Mouse (Mus musculus): ENCODE results near the gene Heca. TPM values are rescaled to one million over a fixed set of nuclear protein-coding genes. Genes with fewer than 3 reads are reported as not detected.
"Not testable (repeated sequence)": the region's sequence is repeated elsewhere in the genome, so short reads cannot be mapped to it uniquely, and the experiment has no call there.

Gene Heca
- polyA plus RNA-seq, 1 experiment from 2014 or later: 5.0 TPM

DNA sequence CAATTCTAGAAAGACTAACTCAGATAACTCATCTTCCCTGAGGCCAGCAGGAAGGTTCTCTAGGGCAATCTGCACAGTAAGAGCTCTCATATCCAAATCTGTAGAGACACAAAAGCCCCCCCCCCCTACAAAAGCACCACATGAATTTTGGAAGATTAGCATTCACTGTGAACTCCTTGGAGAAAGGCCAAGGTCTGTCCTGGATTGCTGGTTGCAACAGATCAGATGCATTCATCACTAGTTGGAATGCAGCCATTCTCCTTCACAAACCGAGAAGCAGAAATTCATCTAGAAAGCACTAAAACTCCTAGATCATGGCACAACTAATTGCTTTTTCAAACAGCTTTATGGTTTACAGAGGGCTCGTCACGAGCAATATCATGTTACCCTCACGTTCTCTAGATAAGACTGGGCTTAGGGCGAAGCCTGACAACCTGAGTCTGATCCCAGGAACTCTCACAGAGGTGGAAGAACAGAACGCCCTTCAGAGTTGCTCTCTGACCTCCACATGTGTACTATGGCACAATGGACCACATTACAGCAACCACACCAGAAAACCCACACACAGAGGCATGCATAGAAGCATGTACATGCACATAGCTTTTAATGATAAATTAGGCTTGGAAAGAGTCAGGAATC is 17.3 kb downstream of the Heca start:
- 20% methylated on average over 6 of the region's 6 CpGs for WGBS
- Histone ChIP-seq H3K9me3 (replicated peaks; ENCODE audit: low read length) (no peaks in the 10 kb centered on the region), H3K27ac (no peak overlapping the region; the same call in 1 of the 2 replicates), H3K4me3 (replicated peaks; ENCODE audit: low read depth, low read length) (no peak overlapping the region), H3K36me3 (ENCODE audit: insufficient read depth, low read length) (no peaks in the 10 kb centered on the region), H3K4me1 (replicated peaks; ENCODE audit: insufficient read depth, low read length) (no peaks in the 10 kb centered on the region), H3K27me3 (ENCODE audit: insufficient read depth, low read length) (no peaks in the 10 kb centered on the region), H3K9ac (ENCODE audit: low read depth, low read length) (no peak overlapping the region), H3K4me2 (ENCODE audit: low read length) (no peak overlapping the region)
- ATAC-seq (replicated peaks; ENCODE audit: low FRiP score, low read depth) (no peak), DNase-seq (ENCODE audit: low spot score) (peak; percentile 67)
- TF ChIP-seq CTCF (IDR thresholded peaks at IDR 0.05; ENCODE audit: low read depth): no peak

DNA sequence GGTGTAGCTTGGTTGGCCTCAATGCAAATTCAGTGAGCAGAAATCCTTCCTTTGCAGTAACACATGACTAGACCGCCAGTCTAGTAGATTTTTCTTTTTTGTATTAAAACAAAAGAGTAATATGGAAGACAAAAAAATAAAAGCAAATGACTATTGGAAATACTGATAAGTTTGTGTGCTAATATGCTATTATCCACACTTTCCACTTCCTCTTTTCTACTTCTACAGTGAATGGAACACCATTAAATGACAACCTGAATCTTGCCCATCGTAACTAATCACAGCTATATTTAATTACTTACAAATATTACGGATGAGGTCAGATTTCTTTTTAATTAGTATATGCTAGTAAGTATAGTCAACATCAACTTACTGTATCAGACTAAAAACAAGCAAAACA is 22.7 kb downstream of the Heca start:
- ATAC-seq (replicated peaks; ENCODE audit: low FRiP score, low read depth): no peak
- Histone ChIP-seq H3K4me2 (ENCODE audit: low read length) (no peak overlapping the region), H3K27ac (no peak overlapping the region), H3K27me3 (ENCODE audit: insufficient read depth, low read length) (no peaks in the 10 kb centered on the region), H3K9me3 (replicated peaks; ENCODE audit: low read length) (no peaks in the 10 kb centered on the region), H3K4me3 (replicated peaks; ENCODE audit: low read depth, low read length) (no peak overlapping the region), H3K36me3 (ENCODE audit: insufficient read depth, low read length) (no peaks in the 10 kb centered on the region), H3K9ac (ENCODE audit: low read depth, low read length) (no peak overlapping the region), H3K4me1 (replicated peaks; ENCODE audit: insufficient read depth, low read length) (no peaks in the 10 kb centered on the region)
- DNase-seq (ENCODE audit: low spot score): no peak
- TF ChIP-seq CTCF (IDR thresholded peaks at IDR 0.05; ENCODE audit: low read depth): no peak
- WGBS: 93% methylated on average over 3 of the region's 3 CpGs

GRCm38 (mm10) chr10:17924166-17924565 is 23.7 kb downstream of the Heca start:
- ATAC-seq (replicated peaks; ENCODE audit: low FRiP score, low read depth) (no peak), DNase-seq (ENCODE audit: low spot score) (no peak)
- Histone ChIP-seq H3K9me3 (replicated peaks; ENCODE audit: low read length) (no peaks in the 10 kb centered on the region), H3K9ac (ENCODE audit: low read depth, low read length) (no peak overlapping the region), H3K4me2 (ENCODE audit: low read length) (no peak overlapping the region), H3K4me3 (replicated peaks; ENCODE audit: low read depth, low read length) (no peak overlapping the region), H3K27ac (no peak overlapping the region), H3K36me3 (ENCODE audit: insufficient read depth, low read length) (no peaks in the 10 kb centered on the region), H3K27me3 (ENCODE audit: insufficient read depth, low read length) (no peaks in the 10 kb centered on the region), H3K4me1 (replicated peaks; ENCODE audit: insufficient read depth, low read length) (no peaks in the 10 kb centered on the region)
- TF ChIP-seq CTCF (IDR thresholded peaks at IDR 0.05; ENCODE audit: low read depth): no peak
- WGBS: 60% methylated on average over 3 of the region's 3 CpGs

DNA sequence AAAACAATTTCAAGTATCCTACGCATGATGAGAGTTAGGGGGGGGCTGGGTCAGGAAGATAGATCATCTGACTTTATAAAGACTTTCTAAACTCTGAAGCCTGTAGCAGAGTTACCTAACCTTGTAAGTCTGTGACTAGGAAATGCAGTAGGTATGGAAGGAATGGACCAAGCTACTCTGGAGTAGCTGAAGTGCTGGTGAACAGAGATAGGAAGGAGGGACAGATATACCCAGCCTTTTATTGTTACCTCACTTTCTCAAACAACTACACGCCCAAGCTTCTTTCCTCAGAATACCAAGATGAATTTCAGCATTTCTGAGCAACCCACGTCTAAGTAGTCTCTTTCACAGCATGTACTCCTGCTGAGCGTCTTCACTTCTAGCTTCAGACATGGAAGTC is 26.5 kb downstream of the Heca start:
- H3K36me3 ChIP-seq (ENCODE audit: insufficient read depth, low read length): no peaks in the 10 kb centered on the region
- H3K4me2 ChIP-seq (ENCODE audit: low read length): no peak overlapping the region
- 65% methylated on average over 4 of the region's 4 CpGs for WGBS
- no peaks in the 10 kb centered on the region for H3K4me1 ChIP-seq (replicated peaks; ENCODE audit: insufficient read depth, low read length)
- no peak for TF ChIP-seq CTCF (IDR thresholded peaks at IDR 0.05; ENCODE audit: low read depth)
- DNase-seq (ENCODE audit: low spot score) (no peak), ATAC-seq (replicated peaks; ENCODE audit: low FRiP score, low read depth) (no peak)
- H3K9ac ChIP-seq (ENCODE audit: low read depth, low read length): no peak overlapping the region
- H3K27ac ChIP-seq: no peak overlapping the region
- H3K4me3 ChIP-seq (replicated peaks; ENCODE audit: low read depth, low read length): no peak overlapping the region
- H3K27me3 ChIP-seq (ENCODE audit: insufficient read depth, low read length): no peaks in the 10 kb centered on the region
- H3K9me3 ChIP-seq (replicated peaks; ENCODE audit: low read length): no peaks in the 10 kb centered on the region

GRCm38 (mm10) chr10:17919971-17920370 is 27.9 kb downstream of the Heca start:
- WGBS: 34% methylated on average over 5 of the region's 5 CpGs
- H3K4me3 ChIP-seq (replicated peaks; ENCODE audit: low read depth, low read length): no peak overlapping the region
- H3K27me3 ChIP-seq (ENCODE audit: insufficient read depth, low read length): no peaks in the 10 kb centered on the region
- DNase-seq (ENCODE audit: low spot score) (no peak), ATAC-seq (replicated peaks; ENCODE audit: low FRiP score, low read depth) (no peak)
- no peak overlapping the region for H3K9ac ChIP-seq (ENCODE audit: low read depth, low read length)
- H3K27ac ChIP-seq: no peak overlapping the region
- H3K9me3 ChIP-seq (replicated peaks; ENCODE audit: low read length): no peaks in the 10 kb centered on the region
- no peak overlapping the region for H3K4me2 ChIP-seq (ENCODE audit: low read length)
- peaks cover 7% of the 10 kb centered on the region; the same call in 1 of the 2 replicates for H3K36me3 ChIP-seq (ENCODE audit: insufficient read depth, low read length)
- H3K4me1 ChIP-seq (replicated peaks; ENCODE audit: insufficient read depth, low read length): no peaks in the 10 kb centered on the region
- no peak for TF ChIP-seq CTCF (IDR thresholded peaks at IDR 0.05; ENCODE audit: low read depth)

DNA sequence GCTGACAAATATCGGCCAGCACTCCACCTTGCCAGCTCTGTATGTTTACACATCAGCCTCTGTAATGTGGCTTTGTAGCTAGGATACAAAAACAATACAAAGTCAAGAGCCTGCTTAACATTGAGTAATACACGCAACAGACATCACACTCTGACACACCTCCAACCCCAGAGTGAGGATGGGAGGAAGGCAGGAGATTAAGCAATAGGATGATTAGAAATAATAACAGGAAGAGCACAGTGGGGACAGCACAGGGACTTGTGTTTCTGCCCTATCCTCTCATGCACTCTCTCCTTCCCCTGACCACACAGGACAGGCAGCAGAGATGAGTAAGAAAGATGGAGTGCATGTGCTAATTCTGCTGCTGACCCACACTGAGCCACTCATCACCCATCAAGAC is 28.8 kb downstream of the Heca start:
- H3K4me3 ChIP-seq (replicated peaks; ENCODE audit: low read depth, low read length): no peak overlapping the region

GRCm38 (mm10) chr10:17908731-17909130 is 39.1 kb downstream of the Heca start:
- TF ChIP-seq CTCF (IDR thresholded peaks at IDR 0.05; ENCODE audit: low read depth): no peak
- Histone ChIP-seq H3K4me3 (replicated peaks; ENCODE audit: low read depth, low read length) (no peak overlapping the region), H3K4me2 (ENCODE audit: low read length) (no peak overlapping the region), H3K9me3 (replicated peaks; ENCODE audit: low read length) (no peaks in the 10 kb centered on the region), H3K36me3 (ENCODE audit: insufficient read depth, low read length) (peaks cover 4% of the 10 kb centered on the region; the same call in 1 of the 2 replicates), H3K27ac (no peak overlapping the region), H3K4me1 (replicated peaks; ENCODE audit: insufficient read depth, low read length) (no peaks in the 10 kb centered on the region), H3K27me3 (ENCODE audit: insufficient read depth, low read length) (no peaks in the 10 kb centered on the region), H3K9ac (ENCODE audit: low read depth, low read length) (no peak overlapping the region)
- WGBS: 88% methylated on average over 4 of the region's 4 CpGs
- no peak for DNase-seq (ENCODE audit: low spot score)
- no peak for ATAC-seq (replicated peaks; ENCODE audit: low FRiP score, low read depth)

More for the DNA sequence above, 28.8 kb downstream of the Heca start:
- peaks cover 8% of the 10 kb centered on the region; the same call in 1 of the 2 replicates for H3K36me3 ChIP-seq (ENCODE audit: insufficient read depth, low read length)
- 86% methylated on average over 2 of the region's 2 CpGs for WGBS
- no peaks in the 10 kb centered on the region for H3K27me3 ChIP-seq (ENCODE audit: insufficient read depth, low read length)
- ATAC-seq (replicated peaks; ENCODE audit: low FRiP score, low read depth) (no peak), DNase-seq (ENCODE audit: low spot score) (no peak)
- no peaks in the 10 kb centered on the region for H3K9me3 ChIP-seq (replicated peaks; ENCODE audit: low read length)
- no peaks in the 10 kb centered on the region for H3K4me1 ChIP-seq (replicated peaks; ENCODE audit: insufficient read depth, low read length)
- TF ChIP-seq CTCF (IDR thresholded peaks at IDR 0.05; ENCODE audit: low read depth): no peak
- H3K9ac ChIP-seq (ENCODE audit: low read depth, low read length): no peak overlapping the region
- H3K4me2 ChIP-seq (ENCODE audit: low read length): no peak overlapping the region
- no peak overlapping the region for H3K27ac ChIP-seq

GRCm38 (mm10) chr10:17906405-17906804 is 41.5 kb downstream of the Heca start:
- 89% methylated on average over 3 of the region's 3 CpGs for WGBS
- not testable (repeated sequence) for H3K4me1 ChIP-seq (replicated peaks; ENCODE audit: insufficient read depth, low read length); H3K27me3 ChIP-seq (ENCODE audit: insufficient read depth, low read length); H3K9me3 ChIP-seq (replicated peaks; ENCODE audit: low read length); H3K4me3 ChIP-seq (replicated peaks; ENCODE audit: low read depth, low read length); H3K4me2 ChIP-seq (ENCODE audit: low read length); DNase-seq (ENCODE audit: low spot score); H3K9ac ChIP-seq (ENCODE audit: low read depth, low read length); H3K27ac ChIP-seq; ATAC-seq (replicated peaks; ENCODE audit: low FRiP score, low read depth)
- H3K36me3 ChIP-seq (ENCODE audit: insufficient read depth, low read length): peaks cover 11% of the 10 kb centered on the region; the same call in 1 of the 2 replicates
